Mouse (Mus musculus) midbrain, postnatal 0 days (tissue): Measurements from ENCODE around the gene Spats1. TPM values are rescaled to one million over a fixed set of nuclear protein-coding genes. Genes with fewer than 3 reads are reported as not detected.
"Not testable (repeated sequence)": the region's sequence is repeated elsewhere in the genome, so short reads cannot be mapped to it uniquely, and the experiment has no call there.

Experiments used
- ATAC-seq: fragments of 200-750 bp; cut with Nextera tagmentation; 2 replicates; pipeline ENCODE4 v1.8.0; 2017; ENCODE audit warnings: moderate number of reproducible peaks, mild to moderate bottlenecking, moderate TSS enrichment, moderate library complexity; ENCODE audit not compliant: low FRiP score
- DNase-seq: peaks from one replicate; pipeline ENCODE4 v3.0.0-alpha.2; 2015; ENCODE audit warnings: low spot score
- H3K27ac ChIP-seq: fragments of 300-500 bp; sonication (generic); 2 replicates; pipeline ENCODE4 v1.5.1; 2014; ENCODE audit warnings: low read depth, mild to moderate bottlenecking, low read length, mixed read lengths
- H3K27me3 ChIP-seq: fragments of 300-500 bp; sonication (generic); 2 replicates; pipeline ENCODE4 v1.6.1; 2014; ENCODE audit warnings: low read length, control low read depth, mixed read lengths; ENCODE audit not compliant: insufficient read depth
- H3K36me3 ChIP-seq: fragments of 300-500 bp; sonication (generic); 2 replicates; pipeline ENCODE4 v1.6.1; 2014; ENCODE audit warnings: low read length, control low read depth, mixed read lengths; ENCODE audit not compliant: insufficient read depth
- H3K4me1 ChIP-seq: fragments of 300-500 bp; sonication (generic); 2 replicates; pipeline ENCODE4 v1.6.1; 2014; ENCODE audit warnings: mild to moderate bottlenecking, control low read depth, antibody characterized with exemption, low read length, mixed read lengths; ENCODE audit not compliant: insufficient read depth
- H3K4me2 ChIP-seq: fragments of 300-500 bp; sonication (generic); 2 replicates; pipeline ENCODE4 v1.6.1; 2014; ENCODE audit warnings: low read depth, mild to moderate bottlenecking, low read length, mixed read lengths; ENCODE audit not compliant: poor library complexity, severe bottlenecking
- H3K4me3 ChIP-seq: fragments of 300-500 bp; sonication (generic); 2 replicates; pipeline ENCODE4 v1.5.1; 2014; ENCODE audit warnings: low read depth, mild to moderate bottlenecking, low read length, moderate library complexity
- H3K9ac ChIP-seq: fragments of 300-500 bp; sonication (generic); replicated peaks from 2 replicates; pipeline ENCODE4 v1.6.1; 2014; ENCODE audit warnings: mild to moderate bottlenecking, low read length, moderate library complexity, mixed read lengths; ENCODE audit not compliant: poor library complexity, severe bottlenecking
- H3K9me3 ChIP-seq: fragments of 300-500 bp; sonication (generic); 2 replicates; pipeline ENCODE4 v1.6.1; 2016; ENCODE audit warnings: low read length, control low read depth
- CTCF ChIP-seq: IDR thresholded peaks from 2 replicates; pipeline ENCODE4 v1.5.1; 2016; ENCODE audit warnings: antibody characterized with exemption, mild to moderate bottlenecking
- WGBS: fragments of 180-500 bp; shearing (Covaris S2); extraction: QIAGEN DNeasy Blood & Tissue Kit; methylation state at CpG from one replicate; pipeline ENCODE4 v1.1.7; 2014; 5-methylcytosine and 5-hydroxymethylcytosine counted together
- polyA plus RNA-seq: library from polyadenylated mRNA; unstranded; fragments of >200 nt; fragmentation: Nextera tagmentation; extraction: Ambion mirVana; gene quantifications from 2 replicates; pipeline ENCODE4 v1.2.1, GENCODE M21; 2015
- total RNA-seq: library from RNA; depleted of rRNA; stranded (reverse); fragments of >200 nt; gene quantifications from 2 replicates; pipeline ENCODE4 v1.2.3, GENCODE M21; 2014

The Spats1 gene
- total and polyA plus RNA-seq, 2 experiments from 2014 or later: 2.3 to 3.4 TPM

DNA sequence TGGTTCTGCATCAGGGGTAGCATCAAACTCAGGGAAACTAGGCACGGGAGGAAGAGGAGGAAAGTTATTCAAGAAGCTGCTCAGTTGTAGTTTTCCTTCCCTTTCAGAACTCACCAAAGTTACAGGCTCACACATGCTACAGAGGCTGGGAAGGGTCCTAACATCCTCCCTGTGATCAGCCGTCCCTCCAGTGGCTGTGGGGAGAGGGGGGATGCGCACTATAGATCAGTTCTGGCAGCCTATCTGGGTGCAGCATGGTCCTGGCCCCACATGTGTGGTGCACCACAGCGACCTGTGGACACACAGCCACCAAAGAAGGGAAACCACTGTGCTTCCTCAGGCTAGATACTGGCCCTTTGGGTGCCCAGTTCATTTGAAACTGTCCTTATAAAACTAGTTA, 16.7 kb downstream of the Spats1 start:
- ATAC-seq: no peak
- no peaks in the 10 kb centered on the region for H3K9me3 ChIP-seq

DNA sequence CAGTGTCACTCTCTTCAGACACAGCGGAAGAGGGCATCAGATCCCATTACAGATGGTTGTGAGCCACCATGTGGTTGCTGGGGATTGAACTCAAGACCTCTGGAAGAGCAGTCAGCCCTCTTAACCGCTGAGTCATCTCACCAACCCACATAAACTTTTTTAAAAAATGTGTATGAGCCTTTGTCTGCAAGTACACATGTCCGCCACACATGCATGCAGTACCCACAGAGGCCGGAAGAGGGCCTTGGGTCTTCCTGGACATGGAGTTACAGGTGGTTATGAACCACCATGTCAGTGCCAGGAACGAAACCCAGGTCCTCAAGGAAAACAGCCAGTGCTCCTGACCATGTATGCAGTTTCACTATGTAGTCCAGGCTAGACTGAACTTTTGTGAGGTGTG, 17.7 kb downstream of the Spats1 start:
- Histone ChIP-seq H3K4me2 (no peak overlapping the region), H3K27me3 (no peaks in the 10 kb centered on the region), H3K9ac (no peak overlapping the region), H3K27ac (no peak overlapping the region), H3K4me3 (no peak overlapping the region), H3K36me3 (no peaks in the 10 kb centered on the region), H3K9me3 (no peaks in the 10 kb centered on the region), H3K4me1 (no peaks in the 10 kb centered on the region)
- no peak for DNase-seq
- no peak for ATAC-seq
- TF ChIP-seq CTCF: no peak
- WGBS: 93% methylated on average over 5 of the region's 5 CpGs

More for the DNA sequence above, 16.7 kb downstream of the Spats1 start:
- Histone ChIP-seq H3K4me3 (no peak overlapping the region), H3K27ac (no peak overlapping the region), H3K27me3 (no peaks in the 10 kb centered on the region), H3K4me1 (no peaks in the 10 kb centered on the region), H3K36me3 (no peaks in the 10 kb centered on the region), H3K4me2 (no peak overlapping the region), H3K9ac (no peak overlapping the region)
- WGBS: 81% methylated on average over 4 of the region's 4 CpGs
- no peak for DNase-seq
- TF ChIP-seq CTCF: no peak

DNA sequence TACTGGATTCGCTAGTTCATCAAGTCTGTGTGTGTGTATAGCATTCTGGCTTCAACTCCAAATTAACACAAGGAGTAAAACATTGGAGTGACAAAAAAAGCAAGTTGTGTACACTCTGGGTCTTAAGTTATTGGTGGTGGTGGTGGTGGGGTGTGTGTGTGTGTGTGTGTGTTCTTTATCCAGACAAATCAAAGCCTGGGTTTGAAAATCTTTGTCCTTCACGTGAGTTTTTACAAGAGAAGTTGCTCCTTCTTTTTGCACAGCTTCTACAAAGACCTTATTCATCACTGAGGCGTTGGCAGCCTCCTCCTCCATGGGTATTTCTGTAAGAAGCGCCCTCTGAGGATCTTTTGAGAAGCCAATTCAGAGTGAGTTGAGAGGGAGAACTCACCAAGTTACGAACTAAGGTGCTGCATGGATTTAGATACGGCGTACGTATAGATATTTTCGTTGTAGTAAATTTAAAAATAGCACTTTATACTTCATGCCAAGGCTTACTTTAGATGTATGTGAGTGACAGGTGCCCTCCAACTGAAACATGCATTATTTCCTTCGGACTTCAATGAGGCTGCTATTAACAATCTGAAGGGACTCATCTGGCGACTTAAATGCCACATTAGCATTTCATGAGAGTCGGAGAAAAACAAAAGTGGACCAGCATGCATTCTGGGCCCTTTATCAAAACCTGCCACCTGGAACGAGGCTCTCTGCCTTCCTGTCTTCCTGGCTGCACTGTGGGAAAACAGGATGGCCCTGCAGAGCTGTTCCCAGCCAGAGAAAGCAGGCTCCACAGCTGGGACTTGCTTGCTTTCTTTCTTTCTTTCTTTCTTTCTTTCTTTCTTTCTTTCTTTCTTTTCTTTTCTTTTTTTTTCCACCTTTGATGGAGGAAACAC, 18.7 kb downstream of the Spats1 start:
- H3K27ac ChIP-seq: 0 out of 2 replicates have a peak overlapping the region, but pooled peaks have one; percentile 0
- H3K4me1 ChIP-seq: no peaks in the 10 kb centered on the region
- H3K4me3 ChIP-seq: no peak overlapping the region
- H3K4me2 ChIP-seq: no peak overlapping the region
- 32% methylated on average over 13 of the region's 13 CpGs for WGBS
- TF ChIP-seq CTCF: no peak
- H3K36me3 ChIP-seq: no peaks in the 10 kb centered on the region
- no peaks in the 10 kb centered on the region for H3K9me3 ChIP-seq
- no peaks in the 10 kb centered on the region for H3K27me3 ChIP-seq
- H3K9ac ChIP-seq: no peak overlapping the region
- ATAC-seq (no peak), DNase-seq (peak; percentile 33)

DNA sequence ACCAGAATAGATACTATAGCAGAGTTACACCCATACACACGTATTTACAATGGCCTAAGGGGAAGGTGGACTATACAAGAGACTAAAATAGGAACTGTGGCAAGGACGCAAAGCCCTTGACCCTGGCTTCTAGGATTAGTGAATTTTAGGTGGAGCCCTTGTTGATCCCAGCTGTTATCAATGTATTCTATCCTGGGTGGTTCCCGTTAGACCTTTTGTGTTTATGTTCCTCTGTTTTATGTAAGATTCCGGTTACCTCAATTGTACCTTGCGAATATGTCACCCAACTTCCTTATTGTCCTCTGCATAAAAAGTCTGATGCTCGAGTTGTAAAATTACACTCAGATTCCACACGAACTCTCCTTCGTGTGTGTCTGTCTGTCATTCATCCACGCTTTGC, 19.4 kb downstream of the Spats1 start:
- ATAC-seq, H3K27me3 ChIP-seq, H3K27ac ChIP-seq, H3K4me1 ChIP-seq, H3K36me3 ChIP-seq, DNase-seq, H3K4me2 ChIP-seq, H3K4me3 ChIP-seq, H3K9ac ChIP-seq, H3K9me3 ChIP-seq: not testable (repeated sequence)
- WGBS: 86% methylated on average over 8 of the region's 9 CpGs

DNA sequence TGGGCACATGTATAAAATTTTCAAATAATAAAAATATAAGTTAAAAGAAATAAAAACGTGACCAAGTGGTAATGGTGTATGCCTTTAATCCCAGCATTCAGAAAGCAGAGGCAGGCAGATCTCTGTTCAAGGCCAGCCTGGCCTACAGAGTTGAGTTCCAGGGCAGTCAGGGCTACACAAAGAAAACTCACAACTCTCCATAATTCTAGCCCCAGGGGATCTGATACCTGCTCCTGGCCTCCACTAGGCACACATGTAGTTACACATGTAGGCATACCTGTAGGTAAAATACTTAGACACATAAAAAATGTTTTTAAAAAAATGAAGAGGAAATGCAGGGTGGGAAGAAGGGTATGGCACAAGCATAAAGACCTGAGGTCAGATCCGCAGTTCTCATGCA, 20.4 kb downstream of the Spats1 start:
- ATAC-seq: no peak
- no peak overlapping the region for H3K27ac ChIP-seq
- H3K9ac ChIP-seq: no peak overlapping the region
- 88% methylated on average over 2 of the region's 2 CpGs for WGBS
- H3K4me3 ChIP-seq: no peak overlapping the region
- no peaks in the 10 kb centered on the region for H3K36me3 ChIP-seq
- no peaks in the 10 kb centered on the region for H3K9me3 ChIP-seq
- H3K27me3 ChIP-seq: no peaks in the 10 kb centered on the region
- H3K4me1 ChIP-seq: no peaks in the 10 kb centered on the region
- no peak overlapping the region for H3K4me2 ChIP-seq
- no peak for DNase-seq
- no peak for TF ChIP-seq CTCF

DNA sequence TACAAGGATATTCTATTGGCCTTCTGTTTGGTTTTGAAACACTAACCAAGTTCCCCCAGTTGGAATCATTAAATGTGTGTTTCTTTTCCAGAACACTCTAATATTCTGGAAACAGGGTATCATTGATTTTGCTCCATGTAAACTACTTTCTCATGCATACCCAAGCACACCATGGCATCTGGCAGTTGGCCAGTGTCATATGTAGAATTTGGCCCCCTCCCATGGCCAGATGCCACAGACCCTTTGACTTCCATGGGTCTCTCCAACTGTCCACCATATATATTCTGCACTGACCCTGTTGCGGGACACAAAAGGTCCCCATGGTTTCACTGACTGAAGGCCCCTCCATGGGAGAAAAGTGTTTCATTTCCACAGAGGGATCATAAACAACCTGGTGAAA, 22.9 kb downstream of the Spats1 start:
- ATAC-seq: no peak

More for the DNA sequence above, 22.9 kb downstream of the Spats1 start:
- Histone ChIP-seq H3K4me3 (no peak overlapping the region), H3K4me1 (no peaks in the 10 kb centered on the region), H3K27me3 (no peaks in the 10 kb centered on the region), H3K27ac (no peak overlapping the region), H3K9ac (no peak overlapping the region), H3K36me3 (no peaks in the 10 kb centered on the region), H3K4me2 (no peak overlapping the region), H3K9me3 (no peaks in the 10 kb centered on the region)
- peak; percentile 23 for DNase-seq
- 100% methylated on average over 1 of the region's 1 CpGs for WGBS
- TF ChIP-seq CTCF: no peak
